Mouse (Mus musculus) kidney, postnatal 0 days (tissue): Measurements from ENCODE around the gene Lamc3. TPM values are rescaled to one million over a fixed set of nuclear protein-coding genes. Genes with fewer than 3 reads are reported as not detected.

ENCODE experiments used
- ATAC-seq: fragments of 200-750 bp; cut with Nextera tagmentation; replicated peaks from 2 replicates; pipeline ENCODE4 v1.8.0; 2017; ENCODE audit warnings: low read depth, moderate number of reproducible peaks, moderate TSS enrichment, moderate library complexity; ENCODE audit not compliant: low FRiP score
- DNase-seq: peaks from one replicate; pipeline ENCODE4 v3.0.0-alpha.2; 2016; ENCODE audit warnings: low spot score
- H3K27ac ChIP-seq: fragments of 300-500 bp; sonication (generic); 2 replicates; pipeline ENCODE4 v1.5.1; 2014; ENCODE audit warnings: mild to moderate bottlenecking
- H3K27me3 ChIP-seq: fragments of 300-500 bp; sonication (generic); 2 replicates; pipeline ENCODE4 v1.6.1; 2014; ENCODE audit warnings: low read length, mixed read lengths; ENCODE audit not compliant: insufficient read depth
- H3K36me3 ChIP-seq: fragments of 300-500 bp; sonication (generic); 2 replicates; pipeline ENCODE4 v1.6.1; 2014; ENCODE audit warnings: low read length, mixed read lengths; ENCODE audit not compliant: insufficient read depth
- H3K4me1 ChIP-seq: fragments of 300-500 bp; sonication (generic); replicated peaks from 2 replicates; pipeline ENCODE4 v1.6.1; 2014; ENCODE audit warnings: antibody characterized with exemption, low read length, mixed read lengths; ENCODE audit not compliant: insufficient read depth
- H3K4me2 ChIP-seq: fragments of 300-500 bp; sonication (generic); 2 replicates; pipeline ENCODE4 v1.6.1; 2014; ENCODE audit warnings: mild to moderate bottlenecking, low read length, moderate library complexity, mixed read lengths
- H3K4me3 ChIP-seq: fragments of 300-500 bp; sonication (generic); replicated peaks from 2 replicates; pipeline ENCODE4 v1.5.1; 2014; ENCODE audit warnings: low read depth, low read length
- H3K9ac ChIP-seq: fragments of 300-500 bp; sonication (generic); 2 replicates; pipeline ENCODE4 v1.6.1; 2014; ENCODE audit warnings: low read depth, low read length
- H3K9me3 ChIP-seq: fragments of 300-500 bp; sonication (generic); replicated peaks from 2 replicates; pipeline ENCODE4 v1.6.1; 2016; ENCODE audit warnings: low read length, inconsistent platforms, mixed read lengths
- CTCF ChIP-seq: IDR thresholded peaks from 2 replicates; pipeline ENCODE4 v1.5.1; 2016; ENCODE audit warnings: antibody characterized with exemption, low read depth, mild to moderate bottlenecking, moderate library complexity
- WGBS: fragments of 180-500 bp; shearing (Covaris S2); extraction: QIAGEN DNeasy Blood & Tissue Kit; methylation state at CpG from one replicate; pipeline ENCODE4 v1.1.7; 2014; 5-methylcytosine and 5-hydroxymethylcytosine counted together
- polyA plus RNA-seq: library from polyadenylated mRNA; unstranded; fragments of >200 nt; fragmentation: Nextera tagmentation; extraction: Ambion mirVana; gene quantifications from 2 replicates; pipeline ENCODE4 v1.2.1, GENCODE M21; 2015

The Lamc3 gene
- polyA plus RNA-seq, 1 experiment from 2014 or later: 2.8 TPM

- Histone ChIP-seq H3K4me3 (no peak overlapping the region), H3K4me2 (no peak overlapping the region), H3K27ac (0 out of 2 replicates have a peak overlapping the region, but pooled peaks have one; percentile 19), H3K27me3 (no peaks in the 10 kb centered on the region), H3K4me1 (no peaks in the 10 kb centered on the region; the same call in 1 of the 2 replicates), H3K9ac (no peak overlapping the region), H3K36me3 (peaks cover 17% of the 10 kb centered on the region; the same call in 1 of the 2 replicates), H3K9me3 (no peaks in the 10 kb centered on the region)
- no peak for TF ChIP-seq CTCF
- 79% methylated on average over 8 of the region's 8 CpGs for whole genome bisulfite sequencing
- DNase-seq (no peak), ATAC-seq (no peak)
Observed at GRCm38 (mm10) chr2:31966801-31967200, 79.7 kb downstream of the Lamc3 start.

DNA sequence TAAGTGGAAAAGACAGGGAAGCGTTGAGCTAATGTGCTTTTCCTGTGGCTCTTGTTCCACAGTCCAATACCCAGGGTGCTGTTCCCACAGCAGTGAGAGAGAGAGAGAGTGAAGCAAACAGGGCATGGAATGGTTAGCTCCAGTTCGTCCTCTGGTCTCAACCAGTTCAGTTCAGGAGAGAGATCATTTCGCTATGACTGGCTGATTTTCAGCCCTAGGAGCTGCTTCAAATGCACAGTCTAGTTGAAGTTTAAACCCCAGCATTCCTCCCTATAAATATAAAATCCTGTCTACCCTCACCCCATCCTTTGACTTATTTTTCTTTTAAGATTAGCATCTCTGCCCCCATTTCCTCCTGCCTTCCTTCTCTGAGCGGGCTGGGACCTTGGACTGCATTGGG, 85.5 kb downstream of the Lamc3 start:
- Histone ChIP-seq H3K4me1 (peaks cover 5% of the 10 kb centered on the region), H3K27me3 (no peaks in the 10 kb centered on the region), H3K4me3 (no peak overlapping the region), H3K9ac (no peak overlapping the region), H3K9me3 (no peaks in the 10 kb centered on the region), H3K4me2 (no peak overlapping the region), H3K36me3 (peaks cover 28% of the 10 kb centered on the region; the same call in 1 of the 2 replicates), H3K27ac (peak overlapping the region; percentile 81)
- DNase-seq (peak; percentile 39), ATAC-seq (peak; percentile 77)
- WGBS: 60% methylated on average over 4 of the region's 4 CpGs
- no peak for TF ChIP-seq CTCF

- no peaks in the 10 kb centered on the region for H3K9me3 ChIP-seq
Observed at GRCm38 (mm10) chr2:31974141-31974808, 87.2 kb downstream of the Lamc3 start, which contains the start of gene Nup214. Gene Nup214 (plus strand): TSS chr2:31974436.

DNA sequence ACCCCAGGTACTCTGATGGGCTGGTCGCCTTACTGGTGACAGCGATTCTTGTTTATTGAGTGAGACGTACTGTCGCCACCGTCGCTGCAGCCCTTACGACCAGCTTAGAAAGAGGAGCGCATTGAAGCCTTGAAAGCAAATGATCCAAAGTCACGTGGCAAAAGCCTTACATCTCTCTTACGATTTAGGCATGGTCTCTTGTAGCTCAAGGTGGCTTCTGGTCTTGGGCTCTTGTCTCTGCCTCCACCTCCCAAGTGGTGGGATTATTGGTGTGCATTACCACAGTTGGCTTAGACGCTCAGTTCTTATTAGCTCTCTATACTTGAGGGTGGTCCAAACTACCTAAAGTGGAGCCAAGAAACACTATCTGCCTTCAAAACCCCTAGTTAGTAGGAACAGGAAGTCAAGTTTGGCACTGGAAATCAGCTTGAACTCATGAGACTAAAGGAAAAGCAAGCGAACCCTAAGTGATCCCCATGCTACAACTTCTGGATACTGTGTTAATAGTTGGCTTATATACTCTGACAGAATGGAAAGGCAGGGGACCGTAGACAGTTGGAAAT, 87.8 kb downstream of the Lamc3 start:
- H3K27me3 ChIP-seq: no peaks in the 10 kb centered on the region
- H3K9me3 ChIP-seq: no peaks in the 10 kb centered on the region
- H3K27ac ChIP-seq: peak overlapping the region; percentile 82
- H3K36me3 ChIP-seq: peaks cover 32% of the 10 kb centered on the region
- no peak for DNase-seq
- peak overlapping the region; percentile 88 for H3K9ac ChIP-seq
- no peak for ATAC-seq
- H3K4me2 ChIP-seq: peak overlapping the region; percentile 71
- 8% methylated on average over 13 of the region's 13 CpGs for WGBS
- peaks cover 5% of the 10 kb centered on the region for H3K4me1 ChIP-seq
- TF ChIP-seq CTCF: no peak
- peak overlapping the region; percentile 79 for H3K4me3 ChIP-seq

More at GRCm38 (mm10) chr2:31974141-31974808, 87.2 kb downstream of the Lamc3 start, which contains the start of gene Nup214:
- H3K4me3 ChIP-seq: peak within 1 kb of the TSS; percentile 79
- peaks cover 5% of the 10 kb centered on the region for H3K4me1 ChIP-seq
- H3K27me3 ChIP-seq: no peaks in the 10 kb centered on the region
- peak within 1 kb of the TSS; percentile 86 for H3K4me2 ChIP-seq
- no peak for TF ChIP-seq CTCF
- peak within 1 kb of the TSS; percentile 82 for H3K27ac ChIP-seq
- DNase-seq (peak; percentile 98), ATAC-seq (peak; percentile 97)
- peak within 1 kb of the TSS; percentile 88 for H3K9ac ChIP-seq
- 0% methylated on average over 60 of the region's 60 CpGs for WGBS
- H3K36me3 ChIP-seq: peaks cover 33% of the 10 kb centered on the region; the same call in 1 of the 2 replicates

DNA sequence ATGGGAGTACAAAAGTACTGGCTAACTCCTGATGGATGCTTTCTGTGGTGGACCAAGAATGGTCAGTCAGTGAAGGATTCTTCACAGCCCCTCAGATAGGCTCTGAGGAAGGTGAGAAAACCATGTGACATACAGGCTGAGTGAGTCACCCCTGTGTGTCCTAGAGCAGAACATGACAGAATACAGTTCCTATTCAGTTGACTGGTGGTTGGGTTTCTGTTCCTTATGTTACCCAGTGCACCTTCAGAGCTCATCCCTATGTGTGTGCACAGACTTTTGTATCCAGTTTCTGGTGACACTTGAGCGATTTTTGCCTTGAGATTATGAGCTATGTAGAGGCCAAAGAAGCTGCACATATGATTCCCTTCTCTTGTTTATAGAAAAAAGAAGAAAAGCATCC, 100.7 kb downstream of the Lamc3 start:
- Histone ChIP-seq H3K4me2 (no peak overlapping the region), H3K36me3 (peaks cover 69% of the 10 kb centered on the region), H3K9ac (no peak overlapping the region), H3K4me3 (no peak overlapping the region), H3K27me3 (no peaks in the 10 kb centered on the region), H3K27ac (no peak overlapping the region), H3K9me3 (no peaks in the 10 kb centered on the region), H3K4me1 (no peaks in the 10 kb centered on the region)
- no peak for DNase-seq
- WGBS: 92% methylated on average over 1 of the region's 1 CpGs
- no peak for TF ChIP-seq CTCF
- ATAC-seq: no peak

DNA sequence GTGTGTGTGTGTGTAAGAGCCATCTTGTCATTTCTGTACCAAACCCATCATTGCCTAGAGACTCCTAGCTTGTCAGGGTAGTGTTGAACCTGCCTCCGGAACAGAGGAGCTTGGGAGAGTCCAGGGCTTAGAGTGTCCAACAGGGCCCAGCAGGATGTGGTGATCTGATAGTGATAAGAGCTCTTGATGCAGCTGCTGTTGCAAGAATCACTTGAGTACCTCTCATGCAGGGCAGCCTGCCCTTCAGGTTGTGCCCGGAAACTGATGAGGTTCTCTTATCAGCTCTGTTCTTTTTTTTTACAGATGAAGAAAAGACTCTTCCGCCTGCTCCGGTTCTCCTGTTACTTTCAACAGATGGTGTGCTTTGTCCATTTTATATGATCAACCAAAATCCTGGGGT, 103.9 kb downstream of the Lamc3 start:
- Histone ChIP-seq H3K27me3 (no peaks in the 10 kb centered on the region), H3K9ac (no peak overlapping the region), H3K9me3 (no peaks in the 10 kb centered on the region), H3K4me1 (no peaks in the 10 kb centered on the region), H3K36me3 (peaks cover 59% of the 10 kb centered on the region), H3K4me2 (no peak overlapping the region), H3K4me3 (no peak overlapping the region), H3K27ac (no peak overlapping the region)
- WGBS: 95% methylated on average over 4 of the region's 4 CpGs
- TF ChIP-seq CTCF: no peak
- no peak for ATAC-seq
- no peak for DNase-seq
